Mouse (Mus musculus) limb, embryonic 15.5 days (tissue): ENCODE measurements at regions not wholly inside any gene's neighbourhood (a gene's known extent, or its start where the extent isn't known, plus 50 kb on each side); places are given as distances from the start of the nearest gene placed in this dataset.

Experiments
- ATAC-seq: fragments of 200-750 bp; cut with Nextera tagmentation; 2 replicates; pipeline ENCODE4 v1.8.0; 2017; ENCODE audit warnings: low read depth, moderate TSS enrichment; ENCODE audit not compliant: insufficient number of reproducible peaks, low FRiP score, low TSS enrichment
- H3K27ac ChIP-seq: fragments of 300-500 bp; sonication (generic); 2 replicates; pipeline ENCODE4 v1.5.1; 2015; ENCODE audit warnings: moderate library complexity, mild to moderate bottlenecking, inconsistent platforms
- H3K27me3 ChIP-seq: fragments of 300-500 bp; sonication (generic); 2 replicates; pipeline ENCODE4 v1.6.1; 2015; ENCODE audit warnings: inconsistent platforms
- H3K36me3 ChIP-seq: fragments of 300-500 bp; sonication (generic); 2 replicates; pipeline ENCODE4 v1.6.1; 2015; ENCODE audit warnings: inconsistent platforms
- H3K4me1 ChIP-seq: fragments of 300-500 bp; sonication (generic); 2 replicates; pipeline ENCODE4 v1.6.1; 2015; ENCODE audit warnings: inconsistent platforms
- H3K4me2 ChIP-seq: fragments of 300-500 bp; sonication (generic); 2 replicates; pipeline ENCODE4 v1.6.1; 2015; ENCODE audit warnings: mild to moderate bottlenecking, inconsistent platforms
- H3K4me3 ChIP-seq: fragments of 300-500 bp; sonication (generic); 2 replicates; pipeline ENCODE4 v1.5.1; 2015; ENCODE audit warnings: mild to moderate bottlenecking, inconsistent platforms
- H3K9ac ChIP-seq: fragments of 300-500 bp; sonication (generic); 2 replicates; pipeline ENCODE4 v1.6.1; 2015; ENCODE audit warnings: inconsistent platforms
- H3K9me3 ChIP-seq: fragments of 300-500 bp; sonication (generic); 2 replicates; pipeline ENCODE4 v1.6.1; 2016; ENCODE audit warnings: inconsistent platforms
- WGBS: fragments of 180-500 bp; shearing (Covaris S2); methylation state at CpG from one replicate; pipeline ENCODE4 v1.1.7; 2015; 5-methylcytosine and 5-hydroxymethylcytosine counted together

DNA sequence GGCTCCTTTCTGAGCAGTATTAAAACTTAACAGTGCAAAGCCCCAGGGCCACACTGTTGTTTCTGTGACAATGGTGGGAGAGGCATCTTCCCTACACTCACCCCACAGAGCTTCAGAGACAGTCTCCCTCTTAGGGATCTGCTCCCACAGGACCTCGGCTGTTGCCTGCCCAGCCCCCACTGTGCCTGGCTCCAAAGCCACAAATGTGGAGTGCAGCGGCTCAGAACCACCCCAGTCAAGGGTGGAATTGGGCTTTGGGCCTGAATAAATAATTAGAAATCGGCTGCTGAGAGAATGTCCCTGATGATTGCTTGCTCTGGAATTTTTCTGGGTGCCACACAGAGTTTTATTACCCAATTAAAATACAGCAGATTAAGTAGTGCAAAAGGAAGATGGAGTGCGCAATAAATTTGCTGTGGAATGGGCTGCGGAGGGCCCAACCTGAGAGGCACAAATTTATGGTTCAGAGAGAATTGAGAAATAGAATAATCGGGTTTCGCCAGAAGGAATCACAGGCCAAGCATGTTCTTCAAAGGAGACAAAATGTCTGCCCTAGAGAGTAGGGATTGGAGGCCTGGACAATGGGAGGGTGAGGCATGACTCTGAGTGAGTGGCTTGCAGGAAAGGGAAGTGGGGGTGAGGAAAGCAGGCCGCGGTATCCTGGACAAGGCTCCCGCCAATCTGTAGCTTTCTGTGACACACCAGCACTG is 56.4 kb downstream of the Cd24a start:
- Histone ChIP-seq H3K4me3 (no peak overlapping the region), H3K36me3 (no peaks in the 10 kb centered on the region), H3K9me3 (no peaks in the 10 kb centered on the region), H3K4me2 (no peak overlapping the region), H3K27me3 (no peaks in the 10 kb centered on the region), H3K9ac (no peak overlapping the region), H3K27ac (0 out of 2 replicates have a peak overlapping the region, but pooled peaks have one; percentile 17), H3K4me1 (peaks cover 7% of the 10 kb centered on the region)
- ATAC-seq, result no peak
- 51% methylated on average over 10 of the region's 10 CpGs for WGBS

DNA sequence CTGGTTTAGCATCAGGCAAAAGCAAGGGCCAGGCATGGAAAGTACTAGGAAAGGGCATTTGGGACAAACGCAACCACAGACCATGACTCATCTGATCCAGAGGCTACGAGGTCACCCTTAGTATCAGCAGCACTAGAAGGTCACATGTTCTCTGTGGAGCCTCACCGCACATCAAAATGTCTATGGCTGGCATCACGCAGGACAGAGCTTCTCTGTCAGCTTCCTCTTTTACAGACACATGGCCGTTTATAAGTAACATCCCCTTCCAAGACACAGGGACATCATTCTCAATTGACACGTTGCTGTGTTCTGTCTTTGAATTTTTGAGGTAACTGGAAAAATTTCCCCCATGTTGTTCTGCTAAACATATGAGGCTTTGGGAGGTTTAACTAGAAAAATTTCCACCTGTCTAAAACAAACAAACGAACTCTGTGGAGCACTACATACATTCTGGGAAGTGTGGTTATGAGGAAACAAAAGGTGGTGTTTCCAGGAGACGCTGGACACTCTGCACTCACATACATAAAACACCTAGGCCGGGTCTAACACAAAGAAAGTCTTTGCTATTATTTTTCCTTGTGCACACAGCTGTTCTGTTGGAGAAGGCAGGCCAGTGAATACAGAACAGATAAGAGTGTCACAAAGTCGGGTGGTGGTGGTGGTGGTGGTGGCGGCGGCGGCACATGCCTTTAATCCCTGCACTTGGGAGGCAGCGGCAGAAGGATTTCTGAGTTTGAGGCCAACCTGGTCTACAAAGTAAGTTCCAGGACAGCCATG is 63.3 kb downstream of the Cd24a start:
- Histone ChIP-seq H3K9ac (no peak overlapping the region), H3K9me3 (no peaks in the 10 kb centered on the region), H3K36me3 (no peaks in the 10 kb centered on the region), H3K27me3 (no peaks in the 10 kb centered on the region), H3K4me3 (no peak overlapping the region), H3K4me2 (no peak overlapping the region), H3K4me1 (no peaks in the 10 kb centered on the region), H3K27ac (no peak overlapping the region)
- WGBS, result 73% methylated on average over 14 of the region's 14 CpGs
- no peak for ATAC-seq

DNA sequence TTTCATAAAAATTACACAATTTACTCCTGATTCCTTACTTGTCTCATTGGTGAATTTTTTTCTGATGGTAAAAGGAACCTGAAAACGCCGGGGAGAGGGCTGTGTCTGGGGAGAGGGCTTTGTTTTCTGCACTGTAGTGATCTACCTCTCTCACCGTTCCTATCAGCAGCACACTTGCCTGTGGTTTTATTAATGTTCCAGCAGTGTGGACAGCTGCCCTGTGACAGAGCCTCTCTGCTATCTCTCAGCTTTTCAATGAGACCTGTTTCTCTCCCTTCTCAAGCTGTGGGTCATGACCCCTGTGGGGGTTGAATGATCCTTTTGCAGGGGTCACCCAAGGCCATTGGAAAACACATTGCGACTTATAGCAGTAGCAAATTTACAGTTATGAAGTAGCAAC is 68.2 kb downstream of the Cd24a start:
- Histone ChIP-seq H3K4me2 (no peak overlapping the region), H3K9me3 (no peaks in the 10 kb centered on the region), H3K27ac (no peak overlapping the region), H3K27me3 (no peaks in the 10 kb centered on the region), H3K36me3 (no peaks in the 10 kb centered on the region), H3K4me1 (no peaks in the 10 kb centered on the region), H3K9ac (no peak overlapping the region), H3K4me3 (no peak overlapping the region)
- 72% methylated on average over 4 of the region's 4 CpGs for WGBS
- no peak for ATAC-seq

DNA sequence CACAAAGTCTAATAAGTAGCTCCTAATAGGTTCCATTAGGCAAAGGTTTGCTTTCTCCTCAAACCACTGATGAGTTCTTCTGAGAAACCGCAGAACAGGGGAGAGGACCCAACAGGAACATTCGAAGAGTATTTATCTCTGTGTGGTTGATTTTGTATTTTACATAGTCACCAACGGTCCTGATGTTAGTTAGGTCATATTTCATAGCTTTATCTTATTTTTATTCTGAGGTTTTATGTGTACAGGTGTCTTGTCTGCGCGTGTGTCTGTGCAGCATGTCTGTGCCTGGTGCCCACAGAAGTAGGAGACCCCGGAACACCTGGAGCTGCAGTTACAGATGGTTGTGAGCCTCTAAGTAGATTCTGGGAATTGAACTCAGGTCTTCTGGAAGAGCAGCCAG is 68.9 kb downstream of the Cd24a start:
- H3K27me3 ChIP-seq, result no peaks in the 10 kb centered on the region
- H3K4me3 ChIP-seq, result no peak overlapping the region
- H3K27ac ChIP-seq, result no peak overlapping the region
- H3K9me3 ChIP-seq, result no peaks in the 10 kb centered on the region
- no peaks in the 10 kb centered on the region for H3K36me3 ChIP-seq
- ATAC-seq, result no peak
- no peak overlapping the region for H3K4me2 ChIP-seq
- H3K4me1 ChIP-seq, result no peaks in the 10 kb centered on the region
- WGBS, result 81% methylated on average over 6 of the region's 6 CpGs
- no peak overlapping the region for H3K9ac ChIP-seq

DNA sequence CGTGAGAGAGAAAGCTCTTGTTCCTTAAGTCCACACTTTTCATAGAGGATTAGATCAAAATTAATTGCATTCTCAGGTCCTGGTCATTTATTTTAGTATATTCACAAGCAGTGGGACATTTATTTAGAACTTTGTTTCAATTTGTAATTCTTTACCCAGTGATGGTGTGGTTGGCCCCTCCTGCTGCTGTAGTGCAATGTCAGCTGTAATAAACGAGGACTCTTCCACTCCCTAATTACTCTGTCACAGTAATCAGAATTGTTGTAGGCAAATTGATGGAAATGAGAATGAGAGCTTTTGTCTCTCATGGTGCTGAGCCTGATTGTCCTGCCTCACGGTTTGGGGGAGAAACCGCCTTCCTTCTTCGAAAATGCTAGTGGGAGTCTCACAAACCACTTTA is 70.1 kb downstream of the Cd24a start:
- no peaks in the 10 kb centered on the region for H3K4me1 ChIP-seq
- WGBS, result 63% methylated on average over 5 of the region's 5 CpGs
- ATAC-seq, result no peak

DNA sequence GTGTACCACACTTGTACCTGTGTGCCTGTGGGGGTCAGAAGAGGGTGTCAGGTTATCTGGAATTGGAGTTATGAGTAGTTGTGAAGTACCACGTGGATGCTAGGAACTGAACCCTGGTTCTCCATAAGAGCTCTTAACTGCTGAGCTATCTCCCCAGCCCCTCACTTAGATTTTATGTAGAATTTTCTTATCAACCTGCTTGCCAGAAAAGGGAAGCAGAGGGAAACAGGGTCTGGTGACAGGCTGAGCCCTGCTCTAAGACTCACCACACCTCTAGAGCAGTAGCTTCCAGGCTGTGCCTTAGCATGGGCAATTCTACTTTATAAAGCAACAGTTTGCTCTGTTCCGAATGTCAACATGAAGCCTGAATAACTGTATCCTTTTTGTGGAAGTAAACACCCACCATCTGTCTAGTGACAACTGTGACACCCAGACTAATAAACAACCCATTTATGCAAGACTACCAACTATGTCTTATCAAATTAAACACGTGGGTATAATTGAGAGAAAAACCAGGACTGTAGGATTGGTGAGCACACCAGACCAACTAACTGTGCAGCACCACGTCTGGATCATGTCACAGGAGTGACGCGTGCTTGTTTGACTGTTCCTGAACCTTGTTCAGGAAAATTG is 70.8 kb downstream of the Cd24a start:
- Histone ChIP-seq H3K4me2 (no peak overlapping the region), H3K36me3 (no peaks in the 10 kb centered on the region), H3K9me3 (no peaks in the 10 kb centered on the region), H3K4me1 (no peaks in the 10 kb centered on the region), H3K9ac (no peak overlapping the region), H3K27ac (no peak overlapping the region), H3K4me3 (no peak overlapping the region), H3K27me3 (no peaks in the 10 kb centered on the region)
- ATAC-seq, result no peak
- WGBS, result 64% methylated on average over 6 of the region's 6 CpGs

More for the DNA sequence above, 70.1 kb downstream of the Cd24a start:
- Histone ChIP-seq H3K9ac (no peak overlapping the region), H3K4me2 (no peak overlapping the region), H3K4me3 (no peak overlapping the region), H3K27me3 (no peaks in the 10 kb centered on the region), H3K36me3 (no peaks in the 10 kb centered on the region), H3K27ac (no peak overlapping the region), H3K9me3 (no peaks in the 10 kb centered on the region)

DNA sequence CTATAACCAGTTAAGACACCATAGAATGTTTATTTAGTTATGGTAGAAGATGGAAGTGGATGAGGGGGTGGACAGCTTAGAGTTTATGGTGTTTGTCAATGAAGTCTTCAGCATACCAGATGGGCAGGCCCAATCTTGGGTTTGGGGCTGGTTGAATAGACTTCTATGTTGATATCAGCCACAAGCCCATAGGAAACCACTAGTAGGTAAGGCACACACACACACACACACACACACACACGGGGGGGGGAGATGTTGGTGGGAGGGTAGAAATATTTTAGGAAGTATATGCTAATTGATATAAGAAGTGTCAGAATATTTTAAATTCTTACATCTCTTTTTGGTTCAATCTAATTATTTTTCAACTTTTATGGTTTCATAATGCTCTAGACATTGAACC is 72.4 kb downstream of the Cd24a start:
- no peak for ATAC-seq
- H3K4me1 ChIP-seq, result no peaks in the 10 kb centered on the region
- no peak overlapping the region for H3K4me2 ChIP-seq
- no peak overlapping the region for H3K27ac ChIP-seq
- H3K9ac ChIP-seq, result no peak overlapping the region
- no peak overlapping the region for H3K4me3 ChIP-seq
- WGBS, result 86% methylated on average over 1 of the region's 1 CpGs
- no peaks in the 10 kb centered on the region for H3K36me3 ChIP-seq
- H3K27me3 ChIP-seq, result no peaks in the 10 kb centered on the region
- H3K9me3 ChIP-seq, result no peaks in the 10 kb centered on the region

DNA sequence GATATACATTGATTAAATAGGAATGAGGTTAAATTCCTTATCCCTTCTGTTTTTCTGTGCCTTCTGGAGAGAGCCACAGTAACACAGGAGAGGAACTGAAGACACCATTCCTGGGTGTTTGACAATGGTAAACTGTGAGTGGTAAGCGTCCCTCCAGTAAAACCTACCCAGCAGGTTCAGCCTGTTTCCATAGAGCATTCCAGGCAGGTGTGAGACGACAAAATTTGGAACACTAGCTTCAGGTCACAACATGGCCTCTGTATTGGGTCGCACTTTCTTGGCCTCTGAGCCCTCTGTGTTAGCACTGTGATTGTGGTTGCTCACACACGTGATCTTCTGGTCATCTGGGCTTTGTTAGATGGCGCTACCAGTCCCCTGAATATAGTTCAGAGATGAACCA is 73.4 kb downstream of the Cd24a start:
- WGBS, result 78% methylated on average over 5 of the region's 5 CpGs
- Histone ChIP-seq H3K36me3 (no peaks in the 10 kb centered on the region), H3K4me1 (no peaks in the 10 kb centered on the region), H3K4me2 (no peak overlapping the region), H3K27ac (no peak overlapping the region), H3K9ac (no peak overlapping the region), H3K4me3 (no peak overlapping the region), H3K27me3 (no peaks in the 10 kb centered on the region), H3K9me3 (no peaks in the 10 kb centered on the region)
- ATAC-seq, result no peak

DNA sequence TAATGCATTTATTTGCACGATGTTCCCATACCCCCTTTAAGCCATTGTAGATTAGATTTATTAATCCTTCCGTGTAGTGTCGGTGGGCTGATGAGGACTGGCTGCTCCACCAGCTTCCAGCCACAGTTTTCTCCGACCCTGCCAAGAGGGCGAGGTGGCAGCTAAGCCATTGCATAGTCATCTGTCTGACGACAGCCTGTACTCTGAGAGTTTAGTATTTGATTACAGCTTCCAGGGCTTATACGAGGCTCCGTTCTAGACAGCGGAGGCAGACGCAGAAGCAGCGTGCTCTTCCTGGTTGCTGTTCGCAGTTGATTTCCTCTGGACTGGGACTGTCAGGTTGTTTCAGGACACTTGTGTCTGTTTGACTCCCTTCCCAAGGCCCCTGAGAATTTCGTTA is 73.8 kb downstream of the Cd24a start:
- WGBS, result 65% methylated on average over 13 of the region's 13 CpGs
- no peaks in the 10 kb centered on the region for H3K4me1 ChIP-seq
- H3K9ac ChIP-seq, result no peak overlapping the region
- no peaks in the 10 kb centered on the region for H3K36me3 ChIP-seq
- H3K27ac ChIP-seq, result no peak overlapping the region
- no peaks in the 10 kb centered on the region for H3K27me3 ChIP-seq
- H3K9me3 ChIP-seq, result no peaks in the 10 kb centered on the region
- no peak overlapping the region for H3K4me3 ChIP-seq
- no peak for ATAC-seq
- H3K4me2 ChIP-seq, result no peak overlapping the region

DNA sequence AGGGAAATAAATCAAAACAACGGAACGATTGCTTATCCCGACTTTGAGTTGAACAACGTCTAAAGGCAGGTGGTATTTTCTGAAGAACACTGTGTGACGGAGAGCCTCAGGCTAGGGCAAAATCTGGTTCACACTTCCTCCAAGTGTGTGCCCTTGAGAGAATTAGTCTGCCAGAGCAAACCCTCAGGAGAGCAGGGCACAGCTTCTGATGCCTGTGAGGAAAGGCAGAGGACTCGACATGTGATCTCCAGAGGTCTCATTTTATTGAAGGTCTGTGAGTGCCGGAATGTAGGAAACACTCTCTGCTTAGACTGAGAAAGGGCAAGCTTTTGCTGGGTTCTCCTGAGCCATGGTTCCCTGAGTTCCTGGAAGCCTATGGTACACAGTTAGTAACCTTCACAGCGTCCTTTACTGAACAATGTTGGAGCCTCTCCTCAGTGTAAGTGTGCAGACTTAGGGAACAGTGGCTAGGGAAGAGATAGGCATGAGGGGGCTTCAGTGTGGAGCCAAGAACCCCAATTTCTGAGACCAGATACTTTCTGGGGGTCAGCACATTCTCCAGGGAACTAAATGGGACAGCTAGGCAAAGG is 77.1 kb downstream of the Cd24a start:
- no peak for ATAC-seq
- 30% methylated on average over 8 of the region's 8 CpGs for WGBS
- no peak overlapping the region for H3K27ac ChIP-seq

DNA sequence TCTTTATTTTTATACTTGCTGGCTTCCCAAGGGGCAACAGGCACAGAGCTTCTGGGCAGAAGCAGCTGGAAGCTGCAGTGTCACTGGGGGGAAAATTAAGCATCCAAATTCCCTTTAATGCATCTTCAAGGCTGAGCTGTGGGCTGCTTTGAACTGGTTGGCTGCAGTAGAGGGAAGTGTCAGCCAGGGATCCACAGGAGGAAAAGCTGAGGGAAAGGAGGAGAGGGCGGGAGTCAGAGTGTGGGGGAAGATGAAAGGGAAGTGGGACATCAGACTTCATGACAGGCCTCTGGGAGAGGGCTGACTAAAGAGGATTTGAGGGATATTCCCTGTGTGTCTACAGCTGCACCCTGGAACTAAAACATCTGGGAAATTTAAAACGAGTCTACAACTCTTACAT is 77.6 kb downstream of the Cd24a start:
- Histone ChIP-seq H3K9me3 (no peaks in the 10 kb centered on the region), H3K4me3 (no peak overlapping the region), H3K4me1 (0 out of 2 replicates have a peak, but pooled peaks cover 2% of the 10 kb centered on the region), H3K27ac (no peak overlapping the region), H3K27me3 (no peaks in the 10 kb centered on the region), H3K36me3 (no peaks in the 10 kb centered on the region), H3K4me2 (no peak overlapping the region), H3K9ac (no peak overlapping the region)
- 36% methylated on average over 2 of the region's 2 CpGs for WGBS
- ATAC-seq, result no peak

More for the DNA sequence above, 77.1 kb downstream of the Cd24a start:
- H3K36me3 ChIP-seq, result no peaks in the 10 kb centered on the region
- H3K9ac ChIP-seq, result no peak overlapping the region
- H3K4me3 ChIP-seq, result no peak overlapping the region
- no peak overlapping the region for H3K4me2 ChIP-seq
- H3K4me1 ChIP-seq, result 0 out of 2 replicates have a peak, but pooled peaks cover 2% of the 10 kb centered on the region
- no peaks in the 10 kb centered on the region for H3K27me3 ChIP-seq
- no peaks in the 10 kb centered on the region for H3K9me3 ChIP-seq

DNA sequence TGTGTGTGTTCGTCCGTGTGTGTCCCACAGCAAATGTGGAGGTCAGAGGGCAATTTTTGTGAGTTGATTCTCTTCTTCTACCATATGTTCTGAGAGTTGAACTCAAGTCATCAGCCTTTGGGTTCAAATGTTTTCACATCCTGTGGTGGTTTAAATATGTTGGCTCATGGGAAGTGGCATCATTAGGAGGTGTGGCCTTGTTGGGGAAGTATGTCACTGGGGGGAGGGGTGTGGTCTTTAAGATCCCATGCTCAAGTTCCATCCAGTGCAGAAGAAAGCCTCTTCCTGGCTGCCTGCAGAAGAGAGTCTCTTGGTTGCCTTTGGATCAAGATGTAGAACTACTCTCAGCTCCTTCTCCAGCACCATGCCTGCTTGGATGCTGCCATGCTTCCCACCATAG is 78.1 kb downstream of the Cd24a start:
- no peaks in the 10 kb centered on the region for H3K9me3 ChIP-seq
- no peaks in the 10 kb centered on the region for H3K27me3 ChIP-seq
- H3K9ac ChIP-seq, result no peak overlapping the region
- no peak overlapping the region for H3K4me3 ChIP-seq
- no peak overlapping the region for H3K4me2 ChIP-seq
- 0 out of 2 replicates have a peak, but pooled peaks cover 2% of the 10 kb centered on the region for H3K4me1 ChIP-seq
- 79% methylated on average over 2 of the region's 2 CpGs for WGBS
- ATAC-seq, result no peak
- no peak overlapping the region for H3K27ac ChIP-seq
- no peaks in the 10 kb centered on the region for H3K36me3 ChIP-seq
